Mouse (Mus musculus): Measurements from ENCODE around the gene Chrm1. TPM values are rescaled to one million over a fixed set of nuclear protein-coding genes. Genes with fewer than 3 reads are reported as not detected.
"Not testable (repeated sequence)": the region's sequence is repeated elsewhere in the genome, so short reads cannot be mapped to it uniquely, and the experiment has no call there.

Chrm1 gene
- total and polyA plus RNA-seq, 3 experiments, result under 0.01 to 0.01 TPM; not detected in 1

GRCm38 (mm10) chr19:8728335-8729099 is 64.9 kb downstream of the Chrm1 start:
- not testable (repeated sequence) for H3K4me3 ChIP-seq (ENCODE audit: control insufficient read depth in 1 of 2, insufficient read depth in 1 of 2, low read depth in 2 of 2, low read length in 2 of 2); H3K27me3 ChIP-seq (ENCODE audit: control insufficient read depth in 1 of 2, insufficient read depth in 2 of 2, low read length in 2 of 2); H3K9ac ChIP-seq (ENCODE audit: control insufficient read depth, low read depth, low read length, poor library complexity, severe bottlenecking); H3K9me3 ChIP-seq (replicated peaks; ENCODE audit: insufficient read depth, low read length); H3K4me1 ChIP-seq (ENCODE audit: control insufficient read depth in 1 of 2, insufficient read depth in 2 of 2, low read length in 2 of 2)
- H3K36me3 ChIP-seq (ENCODE audit: control insufficient read depth in 1 of 2, insufficient read depth in 2 of 2, low read length in 2 of 2), result peaks cover 9 to 22% of the 10 kb centered on the region in 2 experiments
- 0 out of 2 replicates have a peak overlapping the region, but pooled peaks have one; percentile 34 for H3K27ac ChIP-seq (ENCODE audit: control insufficient read depth, low read depth, low read length)
- peaks cover 24% of the 10 kb centered on the region for H3K79me2 ChIP-seq (ENCODE audit: control insufficient read depth, insufficient read depth, low read length, poor library complexity)
- DNase-seq (ENCODE audit: low read depth, low spot score), result peak; percentile 79
- TF ChIP-seq TBP (IDR thresholded peaks at IDR 0.05; ENCODE audit: low read depth, low read length) (0 out of 2 replicates have a peak, but pooled peaks have one; percentile 25), POLR2AphosphoS5 (IDR thresholded peaks at IDR 0.05; ENCODE audit: borderline replicate concordance, low read depth, low read length) (peak; percentile 50; the same call in 1 of the 2 replicates), POLR2AphosphoS2 (IDR thresholded peaks at IDR 0.05; ENCODE audit: low read length) (peak; percentile 99), ZNF384 (IDR thresholded peaks at IDR 0.05; ENCODE audit: low read depth, low read length) (peak; percentile 46; the same call in 1 of the 2 replicates), ZMIZ1 (IDR thresholded peaks at IDR 0.05; ENCODE audit: low read depth, low read length) (peak; percentile 72; the same call in 1 of the 2 replicates), MYB (IDR thresholded peaks at IDR 0.05; ENCODE audit: low read depth, low read length) (0 out of 2 replicates have a peak, but pooled peaks have one; percentile 28), CHD2 (IDR thresholded peaks at IDR 0.05; ENCODE audit: low read length) (peak; percentile 65), SMC3 (IDR thresholded peaks at IDR 0.05; ENCODE audit: low read depth, low read length) (0 out of 2 replicates have a peak, but pooled peaks have one; percentile 10), BHLHE40 (IDR thresholded peaks at IDR 0.05; ENCODE audit: borderline replicate concordance, low read depth, low read length) (0 out of 2 replicates have a peak, but pooled peaks have one; percentile 9), SIN3A (IDR thresholded peaks at IDR 0.05; ENCODE audit: low read length) (0 out of 2 replicates have a peak, but pooled peaks have one; percentile 38), NELFE (IDR thresholded peaks at IDR 0.05; ENCODE audit: low read depth, low read length) (0 out of 2 replicates have a peak, but pooled peaks have one; percentile 21), POLR2A (IDR thresholded peaks at IDR 0.05; ENCODE audit: control insufficient read depth in 1 of 2, insufficient read depth in 1 of 2, low read depth in 1 of 2, low read length in 2 of 2, poor library complexity in 1 of 2) (peak in 1 of 2 experiments; percentile 57; a peak in 2 of 4 replicates)

Other genes starting within 250 kb of the Chrm1 start
- gene Slc22a8, start 72.5 kb upstream of the Chrm1 start, total RNA-seq (2012; rRNA removed), result not detected in 2 replicates
- not detected for gene Slc22a8, start 72.5 kb upstream of the Chrm1 start, polyA plus RNA-seq (2012; ENCODE audit: insufficient read depth in 1 of 2, insufficient read length in 2 of 2, low read depth in 1 of 2, low replicate concordance in 2 of 2, missing spikeins in 1 of 2)
- gene Slc22a6, start 45.8 kb upstream of the Chrm1 start, total RNA-seq (2012; rRNA removed), result not detected in 2 replicates
- not detected for gene Slc22a6, start 45.8 kb upstream of the Chrm1 start, polyA plus RNA-seq (2012; ENCODE audit: insufficient read depth in 1 of 2, insufficient read length in 2 of 2, low read depth in 1 of 2, low replicate concordance in 2 of 2, missing spikeins in 1 of 2)
- gene Slc3a2, start 59.6 kb downstream of the Chrm1 start, total RNA-seq (2012; rRNA removed), result 164 and 253 TPM in 2 replicates
- 100 to 1,000 TPM; 428 to 670 TPM for gene Slc3a2, start 59.6 kb downstream of the Chrm1 start, polyA plus RNA-seq (2012; ENCODE audit: insufficient read depth in 1 of 2, insufficient read length in 2 of 2, low read depth in 1 of 2, low replicate concordance in 2 of 2, missing spikeins in 1 of 2)
- gene Wdr74, start 72.0 kb downstream of the Chrm1 start, total RNA-seq (2012; rRNA removed), result 158 and 208 TPM in 2 replicates
- 100 to 1,000 TPM; 208 to 803 TPM for gene Wdr74, start 72.0 kb downstream of the Chrm1 start, polyA plus RNA-seq (2012; ENCODE audit: insufficient read depth in 1 of 2, insufficient read length in 2 of 2, low read depth in 1 of 2, low replicate concordance in 2 of 2, missing spikeins in 1 of 2)
- 3.0 and 3.3 TPM in 2 replicates for gene 1700092M07Rik, start 76.9 kb downstream of the Chrm1 start, total RNA-seq (2012; rRNA removed)
- 1 to 10 TPM in 1 of 2 experiments, not detected in 1; 4.3 TPM for gene 1700092M07Rik, start 76.9 kb downstream of the Chrm1 start, polyA plus RNA-seq (2012; ENCODE audit: insufficient read depth in 1 of 2, insufficient read length in 2 of 2, low read depth in 1 of 2, low replicate concordance in 2 of 2, missing spikeins in 1 of 2)
- 27.5 and 28.7 TPM in 2 replicates for gene Stx5a, start 77.6 kb downstream of the Chrm1 start, total RNA-seq (2012; rRNA removed)
- 10 to 100 TPM in 1 of 2 experiments, not detected in 1; 50.0 TPM for gene Stx5a, start 77.6 kb downstream of the Chrm1 start, polyA plus RNA-seq (2012; ENCODE audit: insufficient read depth in 1 of 2, insufficient read length in 2 of 2, low read depth in 1 of 2, low replicate concordance in 2 of 2, missing spikeins in 1 of 2)
- 107 and 122 TPM in 2 replicates for gene Nxf1, start 93.3 kb downstream of the Chrm1 start, total RNA-seq (2012; rRNA removed)
- 100 to 1,000 TPM; 231 to 296 TPM for gene Nxf1, start 93.3 kb downstream of the Chrm1 start, polyA plus RNA-seq (2012; ENCODE audit: insufficient read depth in 1 of 2, insufficient read length in 2 of 2, low read depth in 1 of 2, low replicate concordance in 2 of 2, missing spikeins in 1 of 2)
- gene Tmem223, start 107.2 kb downstream of the Chrm1 start, total RNA-seq (2012; rRNA removed), result 7.5 and 7.8 TPM in 2 replicates
- 10 to 100 TPM in 1 of 2 experiments, not detected in 1; 23.2 TPM for gene Tmem223, start 107.2 kb downstream of the Chrm1 start, polyA plus RNA-seq (2012; ENCODE audit: insufficient read depth in 1 of 2, insufficient read length in 2 of 2, low read depth in 1 of 2, low replicate concordance in 2 of 2, missing spikeins in 1 of 2)
- gene Tmem179b, start 110.7 kb downstream of the Chrm1 start, total RNA-seq (2012; rRNA removed), result 49.2 and 60.0 TPM in 2 replicates
- 100 to 1,000 TPM in 1 of 2 experiments, not detected in 1; 101 TPM for gene Tmem179b, start 110.7 kb downstream of the Chrm1 start, polyA plus RNA-seq (2012; ENCODE audit: insufficient read depth in 1 of 2, insufficient read length in 2 of 2, low read depth in 1 of 2, low replicate concordance in 2 of 2, missing spikeins in 1 of 2)
- 15.3 and 18.3 TPM in 2 replicates for gene Taf6l, start 122.6 kb downstream of the Chrm1 start, total RNA-seq (2012; rRNA removed)
- 10 to 100 TPM in 1 of 2 experiments, not detected in 1; 25.5 TPM for gene Taf6l, start 122.6 kb downstream of the Chrm1 start, polyA plus RNA-seq (2012; ENCODE audit: insufficient read depth in 1 of 2, insufficient read length in 2 of 2, low read depth in 1 of 2, low replicate concordance in 2 of 2, missing spikeins in 1 of 2)
- 165 and 188 TPM in 2 replicates for gene Polr2g, start 134.8 kb downstream of the Chrm1 start, total RNA-seq (2012; rRNA removed)
- 100 to 1,000 TPM in 1 of 2 experiments, not detected in 1; 181 TPM for gene Polr2g, start 134.8 kb downstream of the Chrm1 start, polyA plus RNA-seq (2012; ENCODE audit: insufficient read depth in 1 of 2, insufficient read length in 2 of 2, low read depth in 1 of 2, low replicate concordance in 2 of 2, missing spikeins in 1 of 2)
- 2.6 and 2.9 TPM in 2 replicates for gene Zbtb3, start 138.8 kb downstream of the Chrm1 start, total RNA-seq (2012; rRNA removed)
- 1 to 10 TPM in 1 of 2 experiments, not detected in 1; 2.4 TPM for gene Zbtb3, start 138.8 kb downstream of the Chrm1 start, polyA plus RNA-seq (2012; ENCODE audit: insufficient read depth in 1 of 2, insufficient read length in 2 of 2, low read depth in 1 of 2, low replicate concordance in 2 of 2, missing spikeins in 1 of 2)
- gene Ttc9c, start 155.5 kb downstream of the Chrm1 start, total RNA-seq (2012; rRNA removed), result 22.9 and 24.2 TPM in 2 replicates
- 10 to 100 TPM in 1 of 2 experiments, not detected in 1; 29.8 TPM for gene Ttc9c, start 155.5 kb downstream of the Chrm1 start, polyA plus RNA-seq (2012; ENCODE audit: insufficient read depth in 1 of 2, insufficient read length in 2 of 2, low read depth in 1 of 2, low replicate concordance in 2 of 2, missing spikeins in 1 of 2)
- gene Hnrnpul2, start 156.2 kb downstream of the Chrm1 start, total RNA-seq (2012; rRNA removed), result 39.4 and 44.6 TPM in 2 replicates
- gene Hnrnpul2, start 156.2 kb downstream of the Chrm1 start, polyA plus RNA-seq (2012; ENCODE audit: insufficient read depth in 1 of 2, insufficient read length in 2 of 2, low read depth in 1 of 2, low replicate concordance in 2 of 2, missing spikeins in 1 of 2), result 100 to 1,000 TPM; 106 to 174 TPM
- gene AC129217.1, start 166.0 kb downstream of the Chrm1 start, total RNA-seq (2012; rRNA removed), result 0.23 TPM in 1 of 2 replicates, not detected in the other
- gene AC129217.1, start 166.0 kb downstream of the Chrm1 start, polyA plus RNA-seq (2012; ENCODE audit: insufficient read depth in 1 of 2, insufficient read length in 2 of 2, low read depth in 1 of 2, low replicate concordance in 2 of 2, missing spikeins in 1 of 2), result 10 to 100 TPM in 1 of 2 experiments, not detected in 1; 53.4 TPM
- 26.0 and 29.5 TPM in 2 replicates for gene Bscl2, start 173.7 kb downstream of the Chrm1 start, total RNA-seq (2012; rRNA removed)
- 10 to 100 TPM in 1 of 2 experiments, not detected in 1; 51.3 TPM for gene Bscl2, start 173.7 kb downstream of the Chrm1 start, polyA plus RNA-seq (2012; ENCODE audit: insufficient read depth in 1 of 2, insufficient read length in 2 of 2, low read depth in 1 of 2, low replicate concordance in 2 of 2, missing spikeins in 1 of 2)
- gene Gng3, start 175.4 kb downstream of the Chrm1 start, total RNA-seq (2012; rRNA removed), result 0.15 and 0.29 TPM in 2 replicates
- 1 to 10 TPM in 1 of 2 experiments, not detected in 1; 2.5 TPM for gene Gng3, start 175.4 kb downstream of the Chrm1 start, polyA plus RNA-seq (2012; ENCODE audit: insufficient read depth in 1 of 2, insufficient read length in 2 of 2, low read depth in 1 of 2, low replicate concordance in 2 of 2, missing spikeins in 1 of 2)
- 0.15 and 0.26 TPM in 2 replicates for gene Lrrn4cl, start 187.0 kb downstream of the Chrm1 start, total RNA-seq (2012; rRNA removed)
- under 1 TPM in 1 of 2 experiments, not detected in 1; 0.54 TPM for gene Lrrn4cl, start 187.0 kb downstream of the Chrm1 start, polyA plus RNA-seq (2012; ENCODE audit: insufficient read depth in 1 of 2, insufficient read length in 2 of 2, low read depth in 1 of 2, low replicate concordance in 2 of 2, missing spikeins in 1 of 2)
- 179 and 187 TPM in 2 replicates for gene Ubxn1, start 207.7 kb downstream of the Chrm1 start, total RNA-seq (2012; rRNA removed)
- 100 to 1,000 TPM in 1 of 2 experiments, not detected in 1; 366 TPM for gene Ubxn1, start 207.7 kb downstream of the Chrm1 start, polyA plus RNA-seq (2012; ENCODE audit: insufficient read depth in 1 of 2, insufficient read length in 2 of 2, low read depth in 1 of 2, low replicate concordance in 2 of 2, missing spikeins in 1 of 2)
- 46.3 and 49.4 TPM in 2 replicates for gene Uqcc3, start 217.1 kb downstream of the Chrm1 start, total RNA-seq (2012; rRNA removed)
- 10 to 100 TPM in 1 of 2 experiments, not detected in 1; 55.0 TPM for gene Uqcc3, start 217.1 kb downstream of the Chrm1 start, polyA plus RNA-seq (2012; ENCODE audit: insufficient read depth in 1 of 2, insufficient read length in 2 of 2, low read depth in 1 of 2, low replicate concordance in 2 of 2, missing spikeins in 1 of 2)
- 10.3 and 15.5 TPM in 2 replicates for gene Lbhd1, start 219.9 kb downstream of the Chrm1 start, total RNA-seq (2012; rRNA removed)
- 100 to 1,000 TPM in 1 of 2 experiments, 10 to 100 TPM in 1; 46.5 to 123 TPM for gene Lbhd1, start 219.9 kb downstream of the Chrm1 start, polyA plus RNA-seq (2012; ENCODE audit: insufficient read depth in 1 of 2, insufficient read length in 2 of 2, low read depth in 1 of 2, low replicate concordance in 2 of 2, missing spikeins in 1 of 2)
- not detected in 2 replicates for gene Gm49403, start 220.1 kb downstream of the Chrm1 start, total RNA-seq (2012; rRNA removed)
- gene Gm49403, start 220.1 kb downstream of the Chrm1 start, polyA plus RNA-seq (2012; ENCODE audit: insufficient read depth in 1 of 2, insufficient read length in 2 of 2, low read depth in 1 of 2, low replicate concordance in 2 of 2, missing spikeins in 1 of 2), result not detected
- 171 and 184 TPM in 2 replicates for gene 1810009A15Rik, start 225.1 kb downstream of the Chrm1 start, total RNA-seq (2012; rRNA removed)
- 100 to 1,000 TPM in 1 of 2 experiments, not detected in 1; 189 TPM for gene 1810009A15Rik, start 225.1 kb downstream of the Chrm1 start, polyA plus RNA-seq (2012; ENCODE audit: insufficient read depth in 1 of 2, insufficient read length in 2 of 2, low read depth in 1 of 2, low replicate concordance in 2 of 2, missing spikeins in 1 of 2)
- gene Gm49416, start 225.1 kb downstream of the Chrm1 start, total RNA-seq (2012; rRNA removed), result 0.77 TPM in 1 of 2 replicates, not detected in the other
- 10 to 100 TPM in 1 of 2 experiments, not detected in 1; 31.2 TPM for gene Gm49416, start 225.1 kb downstream of the Chrm1 start, polyA plus RNA-seq (2012; ENCODE audit: insufficient read depth in 1 of 2, insufficient read length in 2 of 2, low read depth in 1 of 2, low replicate concordance in 2 of 2, missing spikeins in 1 of 2)
- gene Ints5, start 229.2 kb downstream of the Chrm1 start, total RNA-seq (2012; rRNA removed), result 38.1 and 43.9 TPM in 2 replicates
- gene Ints5, start 229.2 kb downstream of the Chrm1 start, polyA plus RNA-seq (2012; ENCODE audit: insufficient read depth in 1 of 2, insufficient read length in 2 of 2, low read depth in 1 of 2, low replicate concordance in 2 of 2, missing spikeins in 1 of 2), result 10 to 100 TPM in 1 of 2 experiments, not detected in 1; 51.5 TPM
- gene Ganab, start 234.3 kb downstream of the Chrm1 start, total RNA-seq (2012; rRNA removed), result 104 and 122 TPM in 2 replicates
- 100 to 1,000 TPM in 1 of 2 experiments, not detected in 1; 123 TPM for gene Ganab, start 234.3 kb downstream of the Chrm1 start, polyA plus RNA-seq (2012; ENCODE audit: insufficient read depth in 1 of 2, insufficient read length in 2 of 2, low read depth in 1 of 2, low replicate concordance in 2 of 2, missing spikeins in 1 of 2)

Measured in MEL (cell line).